Mouse (Mus musculus) neural tube, embryonic 11.5 days (tissue): ENCODE data around the gene Gm47985. TPM values are rescaled to one million over a fixed set of nuclear protein-coding genes. Genes with fewer than 3 reads are reported as not detected.
"Not testable (repeated sequence)": the region's sequence is repeated elsewhere in the genome, so short reads cannot be mapped to it uniquely, and the experiment has no call there.

Experiments
- ATAC-seq: fragments of 200-750 bp; cut with Nextera tagmentation; 2 replicates; pipeline ENCODE4 v1.8.0; 2017; ENCODE audit warnings: moderate number of reproducible peaks, mild to moderate bottlenecking, moderate TSS enrichment, moderate library complexity; ENCODE audit not compliant: insufficient read depth, low FRiP score, low TSS enrichment
- DNase-seq: peaks from one replicate; pipeline ENCODE4 v3.0.0-alpha.2; 2015; ENCODE audit warnings: low spot score
- H3K27ac ChIP-seq: fragments of 300-500 bp; sonication (generic); 2 replicates; pipeline ENCODE4 v1.5.1; 2014; ENCODE audit warnings: low read depth, mild to moderate bottlenecking, low read length
- H3K27me3 ChIP-seq: fragments of 300-500 bp; sonication (generic); 2 replicates; pipeline ENCODE4 v1.6.1; 2014; ENCODE audit warnings: mild to moderate bottlenecking, low read length, mixed read lengths; ENCODE audit not compliant: control insufficient read depth, insufficient read depth
- H3K36me3 ChIP-seq: fragments of 300-500 bp; sonication (generic); 2 replicates; pipeline ENCODE4 v1.6.1; 2014; ENCODE audit warnings: mild to moderate bottlenecking, low read length, moderate library complexity, mixed read lengths; ENCODE audit not compliant: control insufficient read depth, insufficient read depth
- H3K4me1 ChIP-seq: fragments of 300-500 bp; sonication (generic); 2 replicates; pipeline ENCODE4 v1.6.1; 2014; ENCODE audit warnings: low read length, mixed read lengths; ENCODE audit not compliant: control insufficient read depth, insufficient read depth
- H3K4me2 ChIP-seq: fragments of 300-500 bp; sonication (generic); 2 replicates; pipeline ENCODE4 v1.6.1; 2014; ENCODE audit warnings: low read depth, mild to moderate bottlenecking, moderate library complexity
- H3K4me3 ChIP-seq: fragments of 300-500 bp; sonication (generic); 2 replicates; pipeline ENCODE4 v1.5.1; 2014; ENCODE audit warnings: low read depth, low read length
- H3K9ac ChIP-seq: fragments of 300-500 bp; sonication (generic); 2 replicates; pipeline ENCODE4 v1.6.1; 2014; ENCODE audit warnings: mild to moderate bottlenecking, low read length
- H3K9me3 ChIP-seq: fragments of 300-500 bp; sonication (generic); 2 replicates; pipeline ENCODE4 v1.6.1; 2016; ENCODE audit warnings: low read length; ENCODE audit not compliant: control insufficient read depth
- WGBS: fragments of 180-500 bp; shearing (Covaris S2); extraction: QIAGEN DNeasy Blood & Tissue Kit; methylation state at CpG from one replicate; pipeline ENCODE4 v1.1.7; 2014; 5-methylcytosine and 5-hydroxymethylcytosine counted together
- polyA plus RNA-seq: library from polyadenylated mRNA; unstranded; fragments of >200 nt; fragmentation: Nextera tagmentation; extraction: Ambion mirVana; gene quantifications from 2 replicates; pipeline ENCODE4 v1.2.1, GENCODE M21; 2014

The Gm47985 gene
- polyA plus RNA-seq, 1 experiment from 2014 or later, result 0.46 TPM

DNA sequence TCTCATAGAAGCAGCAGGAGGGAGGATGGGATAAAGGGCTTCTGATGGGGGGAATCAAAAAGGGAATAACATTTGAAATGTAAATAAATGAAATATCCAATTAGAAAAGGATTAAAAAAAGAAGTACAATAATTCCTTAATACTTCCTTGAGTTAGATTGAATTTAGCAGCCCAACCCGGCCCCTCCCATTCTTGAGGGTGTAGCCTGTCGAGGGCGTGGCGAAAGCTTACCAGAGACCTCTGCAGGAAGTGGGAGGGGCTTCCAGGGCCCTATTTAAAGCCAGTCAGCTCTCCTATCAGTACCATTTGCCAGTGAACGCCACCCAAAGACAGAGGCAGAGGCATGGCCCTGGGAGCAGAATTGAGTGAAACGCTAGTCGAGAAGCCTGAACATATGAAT, 9.7 kb downstream of the Gm47985 start, which contains the start of gene Gm8947:
Gm8947 (plus strand) TSS at position 302 of the 400 bp plus-strand sequence.
- not testable (repeated sequence) for DNase-seq, H3K36me3 ChIP-seq, H3K9me3 ChIP-seq, H3K4me1 ChIP-seq, H3K4me3 ChIP-seq, H3K4me2 ChIP-seq, H3K27ac ChIP-seq, H3K27me3 ChIP-seq, H3K9ac ChIP-seq, ATAC-seq
- no CpG with 5 or more reads among the region's 7 CpGs for WGBS

DNA sequence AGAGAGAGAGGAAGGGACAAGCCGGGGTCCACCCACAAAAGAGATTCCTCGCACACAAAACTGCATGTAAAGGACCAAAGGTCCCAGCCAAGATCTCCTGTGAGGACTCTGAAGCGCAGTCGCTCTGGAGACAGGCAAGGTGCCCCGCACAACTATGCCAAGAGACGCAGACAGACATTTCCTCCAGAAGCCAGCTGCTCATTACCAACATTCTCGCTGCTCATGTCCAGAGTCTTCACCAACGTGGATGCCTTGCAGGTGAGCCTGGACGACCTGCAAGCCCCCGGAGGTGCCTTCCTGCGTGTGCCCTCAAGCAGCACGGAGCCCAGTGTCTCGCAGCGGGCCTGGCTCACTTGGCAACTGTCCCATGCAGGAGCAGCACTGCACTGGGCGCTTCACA, 10.4 kb downstream of the Gm47985 start:
- WGBS, result 95% methylated on average over 13 of the region's 15 CpGs
- not testable (repeated sequence) for ATAC-seq, H3K36me3 ChIP-seq, H3K4me1 ChIP-seq, H3K9me3 ChIP-seq, H3K27me3 ChIP-seq, H3K27ac ChIP-seq, H3K9ac ChIP-seq, H3K4me2 ChIP-seq, DNase-seq, H3K4me3 ChIP-seq

DNA sequence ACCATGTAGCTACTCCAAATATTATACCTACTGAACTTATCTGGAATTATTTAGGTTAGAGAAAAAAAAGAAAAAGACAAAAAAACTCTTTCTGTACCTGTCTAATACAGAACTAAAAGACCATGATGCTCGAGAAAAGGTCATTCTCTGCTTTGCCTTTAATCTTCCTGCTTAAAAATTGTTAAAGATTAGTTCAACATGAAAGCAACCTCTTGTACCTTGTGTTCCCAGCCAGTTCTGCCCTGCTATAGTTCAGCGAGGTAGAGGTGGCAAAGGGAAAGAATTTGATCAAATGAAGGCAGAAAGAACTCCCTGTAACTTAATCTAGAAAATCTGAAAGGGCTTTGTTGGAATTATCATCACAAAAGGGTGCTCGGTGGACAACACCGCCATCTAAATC, 13.6 kb downstream of the Gm47985 start:
- not testable (repeated sequence) for H3K4me1 ChIP-seq, ATAC-seq, H3K9ac ChIP-seq, H3K27me3 ChIP-seq, DNase-seq, H3K36me3 ChIP-seq, H3K4me2 ChIP-seq, H3K9me3 ChIP-seq, H3K4me3 ChIP-seq, H3K27ac ChIP-seq
- 76% methylated on average over 4 of the region's 4 CpGs for WGBS

DNA sequence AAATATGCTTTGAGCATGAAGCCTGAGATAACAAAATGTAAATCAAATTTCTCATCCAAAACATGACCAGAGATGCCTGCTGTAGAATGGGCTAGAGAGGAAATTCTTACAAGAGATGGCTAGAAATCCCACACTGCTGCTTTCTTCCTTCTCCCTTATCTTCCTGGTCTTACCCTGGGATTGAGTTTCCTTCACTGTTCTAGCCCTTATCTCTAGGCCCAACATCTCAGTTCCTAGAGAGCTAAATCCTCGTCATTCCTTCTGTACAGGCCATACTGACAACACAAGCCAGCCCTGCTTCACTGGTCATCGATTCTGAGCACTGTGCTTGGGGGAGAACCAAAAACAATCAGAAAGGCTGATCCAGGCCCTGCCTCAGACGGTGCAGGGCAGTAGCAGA, 14.4 kb downstream of the Gm47985 start:
- not testable (repeated sequence) for H3K36me3 ChIP-seq, H3K4me2 ChIP-seq, H3K27me3 ChIP-seq, H3K9me3 ChIP-seq, H3K4me1 ChIP-seq, ATAC-seq, H3K4me3 ChIP-seq, H3K9ac ChIP-seq, H3K27ac ChIP-seq, DNase-seq
- WGBS, result 80% methylated on average over 3 of the region's 3 CpGs

DNA sequence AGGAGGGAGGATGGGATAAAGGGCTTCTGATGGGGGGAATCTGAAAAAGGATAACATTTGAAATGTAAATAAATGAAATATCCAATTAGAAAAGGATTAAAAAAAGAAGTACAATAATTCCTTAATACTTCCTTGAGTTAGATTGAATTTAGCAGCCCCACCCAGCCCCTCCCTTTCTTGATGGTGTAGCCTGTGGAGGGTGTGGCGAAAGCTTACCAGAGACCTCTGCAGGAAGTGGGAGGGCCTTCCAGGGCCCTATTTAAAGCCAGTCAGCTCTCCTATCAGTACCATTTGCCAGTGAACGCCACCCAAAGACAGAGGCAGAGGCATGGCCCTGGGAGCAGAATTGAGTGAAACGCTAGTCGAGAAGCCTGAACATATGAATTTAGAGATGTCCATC, 15.8 kb downstream of the Gm47985 start, which contains the start of gene Gm47995:
Gm47995 (plus strand) TSS at position 329 of the 400 bp plus-strand sequence.
- H3K27ac ChIP-seq, ATAC-seq, H3K4me3 ChIP-seq, H3K4me1 ChIP-seq, H3K9ac ChIP-seq, H3K4me2 ChIP-seq, DNase-seq, H3K36me3 ChIP-seq, H3K27me3 ChIP-seq, H3K9me3 ChIP-seq: not testable (repeated sequence)
- 100% methylated on average over 2 of the region's 4 CpGs for WGBS

DNA sequence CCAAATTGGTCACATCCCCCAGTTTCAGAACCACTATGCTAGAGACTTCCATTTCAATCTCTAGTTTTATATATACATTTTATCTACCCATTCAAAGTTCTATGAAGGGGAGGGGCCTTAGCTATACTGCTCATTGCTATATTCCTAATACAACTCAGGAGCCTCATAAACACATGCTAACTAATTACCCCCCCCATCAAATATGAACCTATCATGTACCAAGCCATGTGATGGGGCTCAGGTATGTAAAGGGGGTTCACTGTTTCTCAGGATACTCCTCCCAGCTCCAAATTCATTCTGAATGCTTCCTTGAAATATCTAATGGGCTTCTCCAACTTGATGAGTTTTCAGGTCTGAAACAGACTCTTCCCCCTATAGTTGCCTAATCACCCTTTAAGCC, 18.3 kb downstream of the Gm47985 start:
- H3K36me3 ChIP-seq, H3K9ac ChIP-seq, ATAC-seq, H3K27me3 ChIP-seq, DNase-seq, H3K4me3 ChIP-seq, H3K9me3 ChIP-seq, H3K4me1 ChIP-seq, H3K4me2 ChIP-seq, H3K27ac ChIP-seq: not testable (repeated sequence)

DNA sequence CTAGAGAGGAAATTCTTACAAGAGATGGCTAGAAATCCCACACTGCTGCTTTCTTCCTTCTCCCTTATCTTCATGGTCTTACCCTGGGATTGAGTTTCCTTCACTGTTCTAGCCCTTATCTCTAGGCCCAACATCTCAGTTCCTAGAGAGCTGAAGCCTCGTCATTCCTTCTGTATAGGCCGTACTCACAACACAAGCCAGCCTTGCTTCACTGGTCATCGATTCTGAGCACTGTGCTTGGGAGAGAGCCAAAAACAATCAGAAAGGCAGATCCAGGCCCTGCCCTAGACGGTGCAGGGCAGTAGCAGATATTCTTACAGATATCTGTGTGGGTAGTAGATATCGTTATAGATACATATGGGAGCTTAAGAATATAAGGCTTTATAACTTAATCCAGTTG, 20.4 kb downstream of the Gm47985 start:
- H3K9me3 ChIP-seq, DNase-seq, H3K9ac ChIP-seq, H3K27me3 ChIP-seq, H3K36me3 ChIP-seq, H3K4me2 ChIP-seq, H3K4me1 ChIP-seq, H3K4me3 ChIP-seq, ATAC-seq, H3K27ac ChIP-seq: not testable (repeated sequence)
- 83% methylated on average over 3 of the region's 5 CpGs for WGBS

DNA sequence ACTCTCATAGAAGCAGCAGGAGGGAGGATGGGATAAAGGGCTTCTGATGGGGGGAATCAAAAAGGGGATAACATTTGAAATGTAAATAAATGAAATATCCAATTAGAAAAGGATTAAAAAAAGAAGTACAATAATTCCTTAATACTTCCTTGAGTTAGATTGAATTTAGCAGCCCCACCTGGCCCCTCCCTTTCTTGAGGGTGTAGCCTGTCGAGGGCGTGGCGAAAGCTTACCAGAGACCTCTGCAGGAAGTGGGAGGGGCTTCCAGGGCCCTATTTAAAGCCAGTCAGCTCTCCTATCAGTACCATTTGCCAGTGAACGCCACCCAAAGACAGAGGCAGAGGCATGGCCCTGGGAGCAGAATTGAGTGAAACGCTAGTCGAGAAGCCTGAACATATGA, 21.5 kb downstream of the Gm47985 start, which contains the start of gene 3110040M04Rik:
3110040M04Rik (plus strand) TSS at position 304 of the 400 bp plus-strand sequence.
- H3K4me3 ChIP-seq, H3K9me3 ChIP-seq, DNase-seq, H3K4me2 ChIP-seq, H3K9ac ChIP-seq, ATAC-seq, H3K36me3 ChIP-seq, H3K27ac ChIP-seq, H3K27me3 ChIP-seq, H3K4me1 ChIP-seq: not testable (repeated sequence)
- WGBS, result no CpG with 5 or more reads among the region's 6 CpGs

DNA sequence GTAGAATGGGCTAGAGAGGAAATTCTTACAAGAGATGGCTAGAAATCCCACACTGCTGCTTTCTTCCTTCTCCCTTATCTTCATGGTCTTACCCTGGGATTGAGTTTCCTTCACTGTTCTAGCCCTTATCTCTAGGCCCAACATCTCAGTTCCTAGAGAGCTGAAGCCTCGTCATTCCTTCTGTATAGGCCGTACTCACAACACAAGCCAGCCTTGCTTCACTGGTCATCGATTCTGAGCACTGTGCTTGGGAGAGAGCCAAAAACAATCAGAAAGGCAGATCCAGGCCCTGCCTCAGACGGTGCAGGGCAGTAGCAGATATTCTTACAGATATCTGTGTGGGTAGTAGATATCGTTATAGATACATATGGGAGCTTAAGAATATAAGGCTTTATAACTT, 26.2 kb downstream of the Gm47985 start:
- DNase-seq, H3K4me3 ChIP-seq, H3K4me1 ChIP-seq, H3K4me2 ChIP-seq, H3K9me3 ChIP-seq, H3K27me3 ChIP-seq, ATAC-seq, H3K36me3 ChIP-seq, H3K9ac ChIP-seq, H3K27ac ChIP-seq: not testable (repeated sequence)
- 90% methylated on average over 3 of the region's 5 CpGs for WGBS
